Mouse (Mus musculus) granulocyte monocyte progenitor cell, adult 5-6 weeks (primary cell): ENCODE results near the gene Spef1. TPM values are rescaled to one million over a fixed set of nuclear protein-coding genes. Genes with fewer than 3 reads are reported as not detected.
"Not testable (repeated sequence)": the region's sequence is repeated elsewhere in the genome, so short reads cannot be mapped to it uniquely, and the experiment has no call there.

Experiments used
- ATAC-seq: replicated peaks from 2 replicates; pipeline ENCODE4 v1.8.0; 2016; ENCODE audit warnings: mild to moderate bottlenecking, moderate TSS enrichment, inconsistent platforms; ENCODE audit not compliant: poor library complexity, severe bottlenecking
- total RNA-seq, 2 experiments: library from RNA; stranded (forward) in 1 of 2; stranded (reverse) in 1 of 2; fragments of 200-712, 200-1000 nt in 1 of 2; fragments of >200 nt in 1 of 2; fragmentation: Nextera tagmentation in 1 of 2; gene quantifications; 2 replicates each; pipeline ENCODE4 v1.2.3; 2014 to 2017

The Spef1 gene
- 2.0 and 2.7 TPM in 2 replicates for total RNA-seq (2014; fragmentation: Nextera tagmentation)
- 1.2 and 1.9 TPM in 2 replicates for total RNA-seq (2017)

- peak; percentile 95 for ATAC-seq
These were observed at the start of gene Spef1, which contains the start of gene Cdc25b for GRCm38 (mm10) chr2:131186771-131187601. Gene Spef1, minus strand, starts transcription at chr2:131187282. Gene Cdc25b, plus strand, starts transcription at chr2:131186949.

DNA sequence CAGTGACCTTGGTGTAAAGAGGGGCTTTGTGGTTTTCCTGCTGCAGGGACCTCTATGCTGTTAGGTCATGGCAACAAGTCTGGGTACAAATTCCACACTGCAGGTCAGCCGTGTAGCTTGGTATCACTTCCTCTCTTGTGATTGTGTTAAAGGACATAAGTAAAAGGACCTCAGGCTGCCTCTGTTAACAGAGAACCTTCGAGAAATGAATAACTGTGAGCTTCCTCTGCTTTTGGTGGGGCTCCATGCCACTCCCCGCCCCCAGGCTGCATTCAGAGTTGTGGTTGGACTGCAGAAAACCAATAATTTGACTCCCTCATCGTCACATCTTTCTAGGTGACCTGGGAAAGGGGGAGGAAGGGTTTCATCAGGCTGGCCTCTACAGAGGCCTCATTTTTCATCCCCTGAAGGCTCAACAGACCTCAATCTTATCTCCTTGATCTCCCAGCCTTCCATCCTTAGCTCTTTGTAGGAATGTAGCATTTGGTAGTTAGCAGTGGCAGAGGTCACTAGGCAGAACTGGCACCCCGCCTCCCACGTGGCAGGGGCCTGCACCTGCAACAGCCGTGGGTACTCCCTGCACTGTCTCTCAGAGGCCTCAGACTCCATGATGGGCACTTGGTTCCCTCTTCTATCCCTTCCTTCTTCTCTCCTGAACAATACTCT lies 48.0 kb upstream of the Spef1 start:
- ATAC-seq: peak; percentile 57

DNA sequence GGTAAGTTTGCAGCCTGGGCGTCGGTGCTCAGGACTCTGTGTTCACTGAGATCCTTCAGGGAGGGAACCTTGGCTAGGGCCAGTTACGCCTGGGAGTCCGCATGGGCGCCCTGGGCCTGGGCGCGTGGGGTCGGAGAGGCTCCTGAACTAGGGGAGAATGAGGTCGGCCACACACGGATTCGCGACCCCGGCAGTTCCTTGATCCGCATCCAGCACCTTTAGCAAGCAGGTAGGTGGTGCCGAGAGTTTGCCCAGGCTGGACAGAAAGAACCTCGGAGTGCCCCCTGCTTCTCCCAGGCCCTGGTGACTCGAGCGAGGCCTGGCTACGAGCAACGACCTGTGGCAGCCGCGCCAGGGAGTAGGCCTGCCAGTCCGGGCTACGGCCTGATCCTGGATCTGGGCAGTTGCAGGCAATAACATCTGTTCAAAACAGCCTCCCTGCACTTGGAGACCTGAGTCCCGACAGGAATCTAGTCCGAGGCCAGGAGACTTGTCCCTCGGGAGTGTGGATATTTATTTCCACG lies 47.1 kb upstream of the Spef1 start:
- peak; percentile 8; the same call in 1 of the 2 replicates for ATAC-seq

DNA sequence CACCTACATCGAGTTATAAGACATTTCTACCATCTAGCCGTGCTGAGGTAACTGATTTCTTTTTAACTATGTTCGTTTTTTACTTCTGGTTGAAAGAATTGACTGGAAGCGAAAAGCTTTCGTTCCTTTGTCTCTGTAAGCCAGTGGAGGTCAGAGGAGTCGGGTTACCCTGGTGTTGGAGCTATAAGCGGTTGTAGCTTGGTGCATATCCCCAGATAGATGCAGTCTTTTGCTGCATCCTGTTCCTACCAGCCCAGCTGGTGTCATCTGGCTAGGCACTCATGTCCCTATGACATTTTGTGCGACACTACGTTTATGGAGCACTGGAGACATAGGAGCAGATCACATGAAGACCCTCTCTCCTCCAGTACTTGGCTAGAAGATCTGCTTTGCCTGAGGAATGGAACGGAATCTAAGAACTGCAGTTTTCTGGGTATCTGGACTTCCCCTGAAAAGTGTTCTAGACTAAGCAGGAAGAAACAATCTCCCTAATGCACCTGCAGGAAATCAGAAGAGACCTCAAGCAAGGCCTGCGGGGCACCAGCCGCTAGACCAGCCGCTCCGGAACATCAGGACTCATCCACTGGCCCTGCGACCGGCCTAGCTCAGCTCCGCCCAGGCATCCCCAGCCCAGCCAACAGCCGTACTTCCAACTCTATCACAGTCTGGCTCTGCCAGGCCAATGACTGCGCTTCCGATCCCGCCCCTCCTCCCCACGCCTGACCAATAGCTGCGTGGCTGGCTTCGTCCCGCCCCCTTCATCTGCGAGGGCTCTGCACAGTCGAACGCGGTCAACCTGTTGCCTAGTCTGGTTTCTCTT lies 46.4 kb upstream of the Spef1 start, which contains the start of gene Mavs:
Gene Mavs, plus strand, starts transcription at position 757 of the 820 bp plus-strand sequence.
- ATAC-seq: peak; percentile 95

- peak; percentile 11; the same call in 1 of the 2 replicates for ATAC-seq
These were observed 45.5 kb upstream of the Spef1 start for GRCm38 (mm10) chr2:131232558-131232957.

GRCm38 (mm10) chr2:131227243-131227642 lies 40.2 kb upstream of the Spef1 start:
- no peak for ATAC-seq

DNA sequence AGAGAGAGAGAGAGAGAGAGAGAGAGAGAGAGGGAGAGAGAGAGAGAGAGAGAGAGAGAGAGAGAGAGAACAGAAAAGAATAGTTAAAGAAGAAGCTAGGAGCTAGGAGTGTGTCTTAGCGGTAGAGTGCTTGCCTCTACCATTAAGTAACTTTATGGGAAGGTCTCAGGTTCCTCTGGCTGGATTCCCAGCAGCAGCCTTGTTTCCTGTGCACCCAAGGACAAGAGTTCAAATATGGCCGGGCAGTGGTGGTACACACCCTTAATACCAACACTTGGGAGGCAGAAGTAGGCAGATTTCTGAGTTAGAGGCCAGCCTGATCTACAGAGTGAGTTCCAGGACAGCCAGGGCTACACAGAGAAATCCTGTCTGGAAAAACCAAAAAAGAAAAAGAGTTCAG lies 39.6 kb upstream of the Spef1 start:
- not testable (repeated sequence) for ATAC-seq

DNA sequence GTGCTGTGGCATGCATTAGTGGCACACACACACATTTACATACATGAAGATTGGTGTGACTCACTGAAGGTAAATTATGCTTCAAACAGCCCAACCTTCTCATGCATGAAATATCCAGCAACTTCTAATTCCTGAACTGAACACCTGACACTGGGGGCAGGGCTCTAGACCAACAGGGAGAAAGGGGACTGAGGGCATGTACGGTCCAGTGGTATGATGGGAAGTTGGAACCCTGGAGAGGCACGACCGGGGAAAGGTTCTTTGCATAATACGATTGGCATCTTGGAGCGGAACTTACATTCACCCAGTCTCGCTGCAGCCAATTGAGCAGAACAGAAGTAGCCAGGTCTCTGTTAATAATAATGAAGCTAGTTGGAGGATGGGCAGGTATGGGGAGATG lies 38.1 kb upstream of the Spef1 start:
- ATAC-seq: no peak

- ATAC-seq: no peak
These were observed 36.5 kb upstream of the Spef1 start for GRCm38 (mm10) chr2:131223569-131223968.

- 0 out of 2 replicates have a peak, but pooled peaks have one; percentile 22 for ATAC-seq
These were observed 35.5 kb upstream of the Spef1 start for GRCm38 (mm10) chr2:131222562-131222961.

DNA sequence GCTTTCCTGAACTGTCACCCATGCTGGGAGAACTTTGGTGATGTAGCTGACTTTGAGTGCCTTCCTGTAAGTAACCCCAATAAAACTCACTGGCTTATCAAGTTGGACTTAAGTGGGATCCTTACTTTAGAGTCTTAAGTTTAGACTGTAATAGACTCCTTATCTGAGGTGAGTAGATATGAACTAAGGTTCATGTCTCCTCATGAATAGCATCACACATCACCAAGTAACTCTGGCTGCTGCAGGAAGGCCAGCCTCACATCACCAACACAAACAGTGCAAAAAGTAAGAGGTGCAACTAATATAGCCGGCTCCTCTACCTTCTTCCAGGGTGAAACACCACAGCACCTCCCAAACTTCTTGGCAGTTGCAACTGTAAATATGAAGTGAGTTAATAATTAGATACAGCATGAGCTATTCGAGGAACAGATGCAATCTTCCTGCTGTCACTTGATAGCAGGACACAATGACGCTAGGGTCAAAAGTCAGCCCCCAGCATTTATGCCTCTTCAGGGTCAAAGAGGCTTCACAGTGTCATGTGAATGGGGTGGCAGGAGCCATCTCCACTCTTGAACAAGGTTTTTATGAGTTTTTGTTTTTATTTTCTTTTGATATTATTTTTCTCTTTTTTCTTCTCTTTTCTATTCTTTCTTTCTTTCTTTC lies 34.9 kb upstream of the Spef1 start:
- ATAC-seq: no peak

- ATAC-seq: peak; percentile 37; the same call in 1 of the 2 replicates
These were observed 32.9 kb upstream of the Spef1 start for GRCm38 (mm10) chr2:131220030-131220429.

GRCm38 (mm10) chr2:131215941-131216858 lies 29.1 kb upstream of the Spef1 start:
- no peak for ATAC-seq

GRCm38 (mm10) chr2:131213773-131214172 lies 26.7 kb upstream of the Spef1 start:
- no peak for ATAC-seq

DNA sequence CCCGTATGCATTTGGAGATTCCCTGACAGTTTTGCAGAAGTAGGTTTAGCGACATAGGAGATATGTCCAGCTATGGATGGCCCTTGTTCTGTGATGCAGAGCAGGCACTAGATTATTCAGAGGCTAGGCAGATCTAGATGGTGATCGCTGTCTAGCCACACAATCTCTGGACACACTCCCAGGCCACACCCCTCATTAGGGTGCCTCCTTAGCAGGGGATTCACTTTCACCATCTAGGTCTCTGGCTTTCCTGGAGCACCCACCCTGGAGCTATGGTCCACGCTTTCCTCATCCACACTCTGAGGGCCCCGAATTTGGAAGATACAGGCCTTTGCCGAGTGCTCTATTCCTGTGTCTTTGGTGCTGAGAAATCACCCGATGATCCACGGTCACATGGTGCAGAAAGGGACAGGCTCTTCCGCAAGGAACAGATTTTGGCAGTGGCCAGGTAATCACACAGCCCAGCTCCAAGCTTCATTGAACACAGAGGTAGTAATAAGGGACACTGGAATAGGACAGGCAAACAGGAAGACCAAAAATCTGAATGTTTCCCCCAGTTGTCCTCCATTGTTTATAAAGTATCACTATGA lies 24.0 kb upstream of the Spef1 start:
- ATAC-seq: peak; percentile 20

- peak; percentile 91 for ATAC-seq
These were observed 23.1 kb upstream of the Spef1 start for GRCm38 (mm10) chr2:131209969-131210792.

DNA sequence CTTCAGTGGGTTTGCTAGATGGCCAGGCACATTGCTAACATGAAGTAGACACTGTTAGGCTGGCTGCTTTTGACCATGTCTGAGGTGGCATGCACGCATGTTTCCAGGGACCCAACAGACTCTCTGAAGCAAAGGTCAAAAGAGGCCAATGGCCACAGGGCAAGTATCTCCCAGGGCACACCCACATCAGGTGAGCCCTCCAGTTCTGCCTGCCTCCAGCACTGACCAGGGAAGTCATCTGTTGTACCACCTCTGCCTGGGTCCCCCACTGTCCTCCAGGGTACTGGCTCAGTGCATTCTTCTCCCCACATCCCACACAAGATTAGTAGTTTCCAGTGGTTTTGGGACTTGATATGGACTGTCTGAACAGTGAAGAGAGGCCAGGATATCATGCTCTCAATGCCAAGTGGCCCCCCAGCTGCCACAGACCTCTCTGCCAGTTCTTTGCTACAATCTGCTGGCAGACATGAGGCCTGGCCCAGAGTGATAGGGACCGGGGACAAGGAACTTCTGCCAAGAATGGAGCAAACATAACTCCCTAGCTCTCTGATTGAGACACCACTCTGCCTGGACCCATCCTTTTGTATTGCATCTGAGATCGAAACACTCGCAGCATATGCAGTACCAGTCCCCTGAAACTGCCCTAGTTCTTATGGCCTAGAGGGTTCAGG lies 22.2 kb upstream of the Spef1 start:
- no peak for ATAC-seq
